Mouse (Mus musculus) frontal cortex, postnatal 10 days (tissue): ENCODE measurements around the gene Nxn.
"Not testable (repeated sequence)": the region's sequence is repeated elsewhere in the genome, so short reads cannot be mapped to it uniquely, and the experiment has no call there.

Source experiments
- DNase-seq, 2 experiments: peaks; one replicate each; pipeline ENCODE4 v3.0.0; 2022; ENCODE audit warnings: low spot score in 2 of 2, mixed read lengths in 1 of 2

The Nxn gene

DNA sequence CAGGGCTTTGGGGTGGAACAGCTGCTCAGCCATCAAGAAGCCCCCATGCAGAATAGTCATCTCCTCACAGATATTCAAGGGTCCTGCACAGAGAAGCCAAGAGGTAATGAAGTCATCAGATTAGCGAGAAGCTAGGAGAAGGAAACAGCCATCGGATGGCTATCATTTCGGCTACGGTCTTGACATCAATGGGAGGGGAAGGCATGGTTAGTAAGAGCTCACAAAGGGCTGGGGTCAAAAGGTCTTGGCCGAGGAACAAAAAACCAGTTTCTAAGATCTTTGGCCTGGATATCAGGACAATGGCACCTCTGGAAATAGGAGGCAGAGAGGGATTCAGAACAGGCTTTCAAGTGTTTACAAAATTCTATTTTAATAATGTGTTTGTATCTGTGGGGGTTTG is 185.1 kb downstream of the Nxn start:
- no peak for DNase-seq

DNA sequence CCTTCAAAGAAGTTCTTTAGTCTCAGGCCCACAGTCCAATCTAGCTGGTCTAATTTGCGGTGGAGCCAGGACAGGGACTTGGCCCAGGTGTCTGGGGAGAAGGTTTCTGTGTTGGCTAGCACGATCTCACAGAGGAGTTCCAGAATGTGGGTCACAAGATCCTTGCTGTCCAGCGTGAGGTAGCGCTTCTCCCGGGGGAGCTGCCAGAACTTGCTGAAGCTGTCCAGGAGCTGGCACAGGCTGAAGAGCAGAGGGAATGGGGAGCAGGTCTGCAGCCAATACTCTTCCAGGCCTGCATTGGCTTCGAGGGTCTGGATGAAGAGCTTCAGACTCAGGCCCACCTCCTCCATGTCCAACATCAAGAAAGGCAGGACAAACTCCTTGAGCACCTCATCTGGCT is 187.3 kb downstream of the Nxn start:
- DNase-seq = not testable (repeated sequence)

DNA sequence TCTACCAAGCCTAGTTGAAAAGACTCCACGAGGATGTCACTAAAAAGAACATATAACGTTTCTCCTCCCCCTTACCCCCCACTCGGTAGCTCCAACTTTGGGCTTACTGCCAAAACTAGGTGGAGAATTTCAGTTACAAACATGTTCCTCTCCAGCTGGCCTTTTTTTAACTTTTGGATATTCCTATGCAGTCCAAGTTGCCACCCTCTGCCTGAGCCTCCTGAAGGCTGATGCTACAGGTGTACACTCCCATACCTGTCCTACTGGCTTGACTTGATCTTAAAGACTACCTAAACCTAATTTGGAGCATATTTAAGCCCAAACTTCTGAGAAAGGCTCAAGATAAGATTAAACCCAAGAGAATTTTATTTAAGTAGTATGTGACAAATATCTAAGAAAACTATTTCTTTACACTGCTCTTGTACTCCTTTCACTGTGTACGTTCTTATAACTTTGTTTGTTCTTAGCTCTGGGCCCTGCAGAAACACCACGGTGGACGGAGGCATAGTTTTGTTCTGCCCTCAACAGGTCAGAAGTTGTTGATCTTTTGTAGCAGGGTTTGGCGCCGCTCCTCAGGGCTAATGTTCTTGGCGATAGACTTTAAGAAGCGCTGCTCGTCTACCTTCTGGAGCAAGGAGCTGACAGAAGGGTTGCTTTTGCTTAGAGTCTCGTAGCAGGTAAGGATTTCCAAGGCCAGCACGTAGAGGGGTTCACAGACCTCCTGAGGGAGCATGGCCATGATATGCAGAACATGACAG is 188.5 kb downstream of the Nxn start:
- no peak for DNase-seq
